Mouse (Mus musculus): ENCODE measurements at regions not wholly inside any gene's neighbourhood (a gene's known extent, or its start where the extent isn't known, plus 50 kb on each side); places are given as distances from the start of the nearest gene placed in this dataset.

DNA sequence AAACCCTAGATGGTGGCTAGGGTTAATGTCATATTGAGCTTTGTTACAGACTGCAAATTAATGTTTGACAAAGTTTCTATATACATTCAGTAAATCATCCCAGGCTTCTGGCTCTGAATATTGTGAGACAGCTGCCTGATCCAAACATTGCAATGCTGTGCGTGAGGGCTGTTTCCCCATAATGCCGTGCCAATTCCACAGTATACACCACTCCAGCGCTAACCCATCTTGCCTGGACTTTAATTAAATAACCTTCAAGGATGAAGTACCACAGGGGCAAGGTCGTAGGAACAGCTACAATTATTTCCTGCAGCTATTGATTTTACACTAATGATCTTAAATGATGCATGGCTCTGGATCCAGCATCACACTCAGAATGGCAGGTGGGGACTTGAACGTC lies 704.6 kb upstream of the Lrrc4c start:
- no peak for TF ChIP-seq CTCF (IDR thresholded peaks at IDR 0.05; ENCODE audit: borderline replicate concordance, extremely low read depth, insufficient read depth, insufficient read length)
- no peak for TF ChIP-seq POLR2A (IDR thresholded peaks at IDR 0.05; ENCODE audit: borderline replicate concordance, extremely low read depth, insufficient read depth, insufficient read length, poor library complexity, severe bottlenecking)

All from brain, embryonic 14.5 days (tissue).